Mouse (Mus musculus): ENCODE data around the gene Ms4a6d.

- no peak for TF ChIP-seq POLR2A (IDR thresholded peaks at IDR 0.05; ENCODE audit: insufficient read length, low read depth)
- TF ChIP-seq USF1 (IDR thresholded peaks at IDR 0.05; ENCODE audit: low read depth) = no peak
- TF ChIP-seq MAX (IDR thresholded peaks at IDR 0.05; ENCODE audit: low read depth) = no peak
- no peak for TF ChIP-seq POLR2AphosphoS2 (IDR thresholded peaks at IDR 0.05; ENCODE audit: insufficient read length, low read depth)
- TF ChIP-seq CEBPB (IDR thresholded peaks at IDR 0.05; ENCODE audit: insufficient read depth, poor library complexity, severe bottlenecking) = no peak
- TF ChIP-seq SRF (IDR thresholded peaks at IDR 0.05; ENCODE audit: control insufficient read depth, insufficient read length, low read depth) = no peak
- no peak for TF ChIP-seq TCF3 (IDR thresholded peaks at IDR 0.05; ENCODE audit: insufficient read length, low read depth)
Measured at GRCm38 (mm10) chr19:11646166-11646565, 41.5 kb upstream of the Ms4a6d start.
